Mouse (Mus musculus) embryonic fibroblast, embryonic 13.5 days (primary cell): ENCODE results near the gene Cd48.

Experiments used
- CTCF ChIP-seq: IDR thresholded peaks from 2 replicates; pipeline ENCODE4 v1.5.1; 2011; ENCODE audit warnings: mild to moderate bottlenecking, control low read depth, low read length, moderate library complexity, borderline replicate concordance; ENCODE audit not compliant: insufficient read depth
- POLR2A ChIP-seq: IDR thresholded peaks from 2 replicates; pipeline ENCODE4 v1.6.1; 2011; ENCODE audit warnings: low read depth, mild to moderate bottlenecking, control low read depth, low read length, moderate library complexity

DNA sequence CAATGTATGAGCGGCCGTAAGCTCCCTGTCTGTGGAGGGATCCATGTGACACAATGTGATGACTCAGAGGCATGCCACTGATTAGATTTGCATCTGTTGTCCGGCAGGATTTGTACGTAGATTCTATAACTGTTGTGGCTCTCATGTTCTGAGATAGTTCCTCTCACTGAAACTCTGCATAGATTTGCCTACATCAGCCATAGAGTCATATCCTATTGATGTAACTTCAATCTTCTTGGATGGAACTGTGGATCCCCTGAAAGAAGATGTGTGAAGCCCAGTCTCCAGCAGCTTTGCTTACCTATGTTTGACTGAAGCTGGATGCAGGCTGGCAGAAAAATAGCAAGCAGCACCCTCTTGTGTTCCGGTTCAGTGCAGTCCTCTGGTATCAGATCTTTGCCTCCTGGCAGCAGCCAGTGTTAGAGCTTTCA lies 23.2 kb upstream of the Cd48 start:
- no peak for TF ChIP-seq CTCF
- no peak for TF ChIP-seq POLR2A
